Mouse (Mus musculus) ES-E14 (cell line): ENCODE data around the gene Psmb7.

Experiments
- CHD2 ChIP-seq: IDR thresholded peaks from 2 replicates; pipeline ENCODE4 v1.6.1; 2014; ENCODE audit warnings: mild to moderate bottlenecking, low read depth, low read length, inconsistent platforms
- HCFC1 ChIP-seq: IDR thresholded peaks from 2 replicates; pipeline ENCODE4 v1.6.1; 2012; ENCODE audit warnings: low read length, inconsistent platforms, borderline replicate concordance; ENCODE audit not compliant: insufficient read depth
- MAFK ChIP-seq: IDR thresholded peaks from 2 replicates; pipeline ENCODE4 v1.6.1; 2014; ENCODE audit warnings: mild to moderate bottlenecking, low read depth, low read length, inconsistent platforms; ENCODE audit not compliant: insufficient read depth
- ZC3H11A ChIP-seq: IDR thresholded peaks from 2 replicates; pipeline ENCODE4 v1.6.1; 2012; ENCODE audit warnings: low read depth, mild to moderate bottlenecking, inconsistent platforms, low read length, borderline replicate concordance

GRCm38 (mm10) chr2:38586733-38587132 lies 57.2 kb downstream of the Psmb7 start:
- TF ChIP-seq ZC3H11A (no peak), HCFC1 (no peak), CHD2 (no peak), MAFK (no peak)
